Mouse (Mus musculus) lung, embryonic 15.5 days (tissue): Measurements from ENCODE around the gene Scn1b. TPM values are rescaled to one million over a fixed set of nuclear protein-coding genes. Genes with fewer than 3 reads are reported as not detected.

Experiments
- ATAC-seq: fragments of 200-750 bp; cut with Nextera tagmentation; 2 replicates; pipeline ENCODE4 v1.8.0; 2017; ENCODE audit warnings: moderate number of reproducible peaks, borderline replicate concordance; ENCODE audit not compliant: low FRiP score, low TSS enrichment; ENCODE audit errors: extremely low read depth
- H3K27ac ChIP-seq: fragments of 300-500 bp; sonication (generic); 2 replicates; pipeline ENCODE4 v1.5.1; 2015; ENCODE audit warnings: moderate library complexity, mild to moderate bottlenecking, inconsistent platforms
- H3K27me3 ChIP-seq: fragments of 300-500 bp; sonication (generic); 2 replicates; pipeline ENCODE4 v1.6.1; 2015; ENCODE audit warnings: inconsistent platforms
- H3K36me3 ChIP-seq: fragments of 300-500 bp; sonication (generic); 2 replicates; pipeline ENCODE4 v1.6.1; 2015; ENCODE audit warnings: inconsistent platforms
- H3K4me1 ChIP-seq: fragments of 300-500 bp; sonication (generic); 2 replicates; pipeline ENCODE4 v1.6.1; 2015; ENCODE audit warnings: inconsistent platforms
- H3K4me2 ChIP-seq: fragments of 300-500 bp; sonication (generic); 2 replicates; pipeline ENCODE4 v1.6.1; 2015; ENCODE audit warnings: inconsistent platforms, mild to moderate bottlenecking, moderate library complexity
- H3K4me3 ChIP-seq: fragments of 300-500 bp; sonication (generic); 2 replicates; pipeline ENCODE4 v1.5.1; 2015; ENCODE audit warnings: mild to moderate bottlenecking, inconsistent platforms
- H3K9ac ChIP-seq: fragments of 300-500 bp; sonication (generic); 2 replicates; pipeline ENCODE4 v1.6.1; 2015; ENCODE audit warnings: inconsistent platforms
- H3K9me3 ChIP-seq: fragments of 300-500 bp; sonication (generic); 2 replicates; pipeline ENCODE4 v1.6.1; 2016; ENCODE audit warnings: inconsistent platforms
- WGBS: fragments of 180-500 bp; shearing (Covaris S2); methylation state at CpG from one replicate; pipeline ENCODE4 v1.1.7; 2015; 5-methylcytosine and 5-hydroxymethylcytosine counted together
- polyA plus RNA-seq: library from polyadenylated mRNA; unstranded; fragments of >200 nt; fragmentation: Nextera tagmentation; extraction: Ambion mirVana; gene quantifications from 2 replicates; pipeline ENCODE4 v1.2.1, GENCODE M21; 2015

Scn1b gene
- polyA plus RNA-seq, 1 experiment from 2014 or later: 1.8 TPM

DNA sequence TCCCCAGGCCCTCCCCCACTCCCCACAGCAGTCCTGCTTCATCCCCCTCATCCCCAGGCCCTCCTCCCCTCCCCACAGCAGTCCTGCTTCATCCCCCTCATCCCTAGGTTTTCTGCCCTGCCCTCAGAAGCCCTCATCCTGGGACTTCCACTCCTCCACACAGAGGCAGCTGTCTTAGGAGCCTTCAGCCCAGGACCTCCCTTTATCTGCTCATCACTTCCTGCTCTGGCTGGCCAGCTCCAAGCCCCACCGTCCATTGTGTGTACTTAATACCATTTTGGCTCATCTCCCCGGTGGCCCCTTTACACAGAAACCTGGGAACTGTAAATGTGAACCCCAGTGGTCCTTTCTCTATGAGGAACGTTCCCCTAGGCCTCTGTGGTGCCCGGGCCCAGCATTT, 14.8 kb downstream of the Scn1b start:
- no peak overlapping the region for H3K4me3 ChIP-seq
- H3K27ac ChIP-seq: no peak overlapping the region
- no peak overlapping the region for H3K9ac ChIP-seq
- H3K4me1 ChIP-seq: peaks cover 35% of the 10 kb centered on the region
- 41% methylated on average over 4 of the region's 4 CpGs for WGBS
- no peaks in the 10 kb centered on the region for H3K9me3 ChIP-seq
- no peak overlapping the region for H3K4me2 ChIP-seq
- no peaks in the 10 kb centered on the region for H3K27me3 ChIP-seq
- no peaks in the 10 kb centered on the region for H3K36me3 ChIP-seq
- ATAC-seq: no peak

DNA sequence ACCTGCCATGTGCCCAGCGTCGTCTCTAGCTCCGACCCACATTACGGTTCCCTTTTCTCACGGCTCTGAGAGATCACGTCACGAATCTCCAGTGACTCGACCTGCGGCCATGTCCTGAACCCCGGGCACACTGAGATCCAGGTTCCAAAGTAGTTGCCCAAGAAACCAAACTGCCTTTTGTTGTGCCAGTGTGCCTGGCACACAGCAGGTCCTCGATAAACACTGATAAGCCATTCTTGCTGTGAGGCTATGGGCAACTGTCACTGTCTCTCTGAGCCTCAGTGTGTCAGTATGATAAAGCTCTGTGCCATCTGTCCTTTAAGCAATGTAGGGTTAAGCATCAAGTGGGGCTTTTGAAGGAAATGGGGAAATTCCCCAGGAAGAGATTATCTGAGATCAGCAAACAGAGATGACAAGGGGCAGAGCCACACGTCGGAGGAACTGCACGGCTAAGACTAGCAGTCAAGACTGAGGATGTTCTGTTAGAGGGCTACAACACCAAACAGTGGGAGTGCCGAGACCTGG, 15.9 kb downstream of the Scn1b start:
- Histone ChIP-seq H3K27ac (no peak overlapping the region), H3K27me3 (no peaks in the 10 kb centered on the region), H3K4me2 (no peak overlapping the region), H3K9me3 (no peaks in the 10 kb centered on the region), H3K4me3 (no peak overlapping the region), H3K36me3 (no peaks in the 10 kb centered on the region), H3K4me1 (peaks cover 31% of the 10 kb centered on the region), H3K9ac (no peak overlapping the region)
- 71% methylated on average over 15 of the region's 15 CpGs for WGBS
- ATAC-seq: no peak

- 84% methylated on average over 5 of the region's 5 CpGs for WGBS
- ATAC-seq: no peak
These were observed 17.0 kb downstream of the Scn1b start for GRCm38 (mm10) chr7:31109796-31110195.

GRCm38 (mm10) chr7:31109091-31109490, 17.7 kb downstream of the Scn1b start:
- 27% methylated on average over 7 of the region's 7 CpGs for WGBS
- H3K4me2 ChIP-seq: no peak overlapping the region
- ATAC-seq: peak; percentile 39; the same call in 1 of the 2 replicates
- H3K4me1 ChIP-seq: peaks cover 13% of the 10 kb centered on the region
- no peak overlapping the region for H3K27ac ChIP-seq
- H3K36me3 ChIP-seq: no peaks in the 10 kb centered on the region
- H3K9ac ChIP-seq: no peak overlapping the region
- no peaks in the 10 kb centered on the region for H3K27me3 ChIP-seq
- no peak overlapping the region for H3K4me3 ChIP-seq
- H3K9me3 ChIP-seq: no peaks in the 10 kb centered on the region

More at GRCm38 (mm10) chr7:31109796-31110195, 17.0 kb downstream of the Scn1b start:
- H3K27ac ChIP-seq: no peak overlapping the region
- no peaks in the 10 kb centered on the region for H3K9me3 ChIP-seq
- H3K4me3 ChIP-seq: no peak overlapping the region
- H3K9ac ChIP-seq: no peak overlapping the region
- no peaks in the 10 kb centered on the region for H3K36me3 ChIP-seq
- H3K4me2 ChIP-seq: no peak overlapping the region
- H3K4me1 ChIP-seq: peaks cover 20% of the 10 kb centered on the region
- no peaks in the 10 kb centered on the region for H3K27me3 ChIP-seq

- ATAC-seq: no peak
- Histone ChIP-seq H3K27ac (no peak overlapping the region), H3K4me1 (peaks cover 13% of the 10 kb centered on the region), H3K9ac (no peak overlapping the region), H3K27me3 (no peaks in the 10 kb centered on the region; the same call in 1 of the 2 replicates), H3K4me2 (no peak overlapping the region), H3K36me3 (no peaks in the 10 kb centered on the region), H3K4me3 (no peak overlapping the region), H3K9me3 (no peaks in the 10 kb centered on the region)
- 82% methylated on average over 11 of the region's 11 CpGs for WGBS
These were observed 19.0 kb downstream of the Scn1b start for GRCm38 (mm10) chr7:31107781-31108180.

GRCm38 (mm10) chr7:31106166-31106565, 20.6 kb downstream of the Scn1b start:
- H3K9me3 ChIP-seq: no peaks in the 10 kb centered on the region
- H3K27ac ChIP-seq: no peak overlapping the region
- ATAC-seq: no peak
- H3K4me3 ChIP-seq: no peak overlapping the region
- no peaks in the 10 kb centered on the region for H3K36me3 ChIP-seq
- WGBS: 45% methylated on average over 3 of the region's 3 CpGs
- H3K27me3 ChIP-seq: no peaks in the 10 kb centered on the region; the same call in 1 of the 2 replicates
- no peak overlapping the region for H3K9ac ChIP-seq
- H3K4me1 ChIP-seq: peaks cover 8% of the 10 kb centered on the region
- no peak overlapping the region for H3K4me2 ChIP-seq

GRCm38 (mm10) chr7:31105061-31105768, 21.6 kb downstream of the Scn1b start:
- Histone ChIP-seq H3K4me3 (no peak overlapping the region), H3K27me3 (no peaks in the 10 kb centered on the region; the same call in 1 of the 2 replicates)

GRCm38 (mm10) chr7:31100786-31101185, 26.0 kb downstream of the Scn1b start:
- no peak overlapping the region for H3K4me3 ChIP-seq
- no peak overlapping the region for H3K27ac ChIP-seq
- peaks cover 5% of the 10 kb centered on the region; the same call in 1 of the 2 replicates for H3K4me1 ChIP-seq
- no peak overlapping the region for H3K4me2 ChIP-seq
- H3K9me3 ChIP-seq: no peaks in the 10 kb centered on the region
- 68% methylated on average over 14 of the region's 14 CpGs for WGBS
- no peak for ATAC-seq
- H3K9ac ChIP-seq: no peak overlapping the region
- H3K36me3 ChIP-seq: no peaks in the 10 kb centered on the region
- H3K27me3 ChIP-seq: no peaks in the 10 kb centered on the region; the same call in 1 of the 2 replicates

More at GRCm38 (mm10) chr7:31105061-31105768, 21.6 kb downstream of the Scn1b start:
- Histone ChIP-seq H3K36me3 (no peaks in the 10 kb centered on the region), H3K9ac (no peak overlapping the region), H3K27ac (no peak overlapping the region), H3K4me2 (no peak overlapping the region), H3K9me3 (no peaks in the 10 kb centered on the region), H3K4me1 (peaks cover 8% of the 10 kb centered on the region)
- WGBS: 37% methylated on average over 15 of the region's 15 CpGs
- no peak for ATAC-seq

GRCm38 (mm10) chr7:31099612-31099982, 27.2 kb downstream of the Scn1b start:
- Histone ChIP-seq H3K27ac (no peak overlapping the region), H3K9me3 (no peaks in the 10 kb centered on the region), H3K27me3 (no peaks in the 10 kb centered on the region; the same call in 1 of the 2 replicates), H3K4me2 (no peak overlapping the region), H3K36me3 (no peaks in the 10 kb centered on the region), H3K4me1 (peaks cover 5% of the 10 kb centered on the region; the same call in 1 of the 2 replicates), H3K4me3 (no peak overlapping the region), H3K9ac (no peak overlapping the region)
- 79% methylated on average over 6 of the region's 6 CpGs for WGBS
- ATAC-seq: no peak

DNA sequence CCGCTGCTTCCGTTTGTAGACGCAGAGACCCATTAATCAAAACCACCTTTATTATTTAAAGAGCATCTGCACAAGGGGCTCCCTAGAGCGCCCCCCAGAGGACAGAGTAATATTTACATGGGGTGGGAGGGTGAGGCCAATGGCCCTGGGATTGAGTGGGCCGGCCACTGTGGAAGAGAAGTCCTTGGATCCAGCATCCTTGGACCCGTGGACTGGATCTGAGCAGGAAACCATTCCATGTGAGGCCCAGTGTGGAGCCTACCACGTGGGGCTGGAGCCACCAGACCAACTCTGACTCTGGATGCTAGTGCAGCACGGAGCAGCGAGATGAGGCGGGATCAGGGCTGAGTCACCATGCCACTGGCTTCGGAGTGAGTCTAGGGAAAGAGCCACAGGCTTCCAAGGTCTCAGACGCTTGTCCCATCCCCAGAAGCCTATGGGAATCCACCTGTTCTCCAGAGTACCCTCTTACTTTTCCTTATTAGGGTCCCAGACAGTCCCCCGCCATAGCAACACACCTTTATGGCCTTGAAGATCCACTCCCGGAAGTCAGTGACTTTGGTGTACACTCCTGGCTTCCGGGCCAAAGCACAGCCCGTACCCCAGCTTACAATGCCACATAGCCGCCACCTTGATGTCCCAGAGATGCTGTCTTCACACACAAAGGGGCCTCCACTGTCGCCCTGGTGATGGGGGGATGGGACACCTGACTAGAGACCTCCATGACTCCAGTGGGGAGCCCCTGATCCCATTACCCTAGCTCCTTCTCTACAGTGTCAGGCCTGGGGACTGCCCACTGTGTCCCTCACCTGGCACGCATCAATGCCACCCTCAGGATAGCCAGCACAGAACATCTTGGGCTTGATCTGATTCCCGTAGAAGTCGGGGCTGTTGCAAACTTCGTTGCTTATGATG, 27.8 kb downstream of the Scn1b start:
- ATAC-seq: no peak
- Histone ChIP-seq H3K36me3 (no peaks in the 10 kb centered on the region), H3K27me3 (no peaks in the 10 kb centered on the region; the same call in 1 of the 2 replicates), H3K4me1 (peaks cover 5% of the 10 kb centered on the region; the same call in 1 of the 2 replicates), H3K9me3 (no peaks in the 10 kb centered on the region), H3K9ac (no peak overlapping the region), H3K4me3 (no peak overlapping the region), H3K4me2 (no peak overlapping the region), H3K27ac (no peak overlapping the region)
- 76% methylated on average over 22 of the region's 22 CpGs for WGBS

- Histone ChIP-seq H3K9me3 (no peaks in the 10 kb centered on the region), H3K27ac (peak overlapping the region; percentile 3; the same call in 1 of the 2 replicates), H3K4me2 (peak overlapping the region; percentile 51), H3K4me1 (peaks cover 5% of the 10 kb centered on the region; the same call in 1 of the 2 replicates), H3K4me3 (peak overlapping the region; percentile 19), H3K36me3 (no peaks in the 10 kb centered on the region), H3K27me3 (no peaks in the 10 kb centered on the region), H3K9ac (no peak overlapping the region; the same call in 1 of the 2 replicates)
- 35% methylated on average over 20 of the region's 20 CpGs for WGBS
- ATAC-seq: peak; percentile 94
These were observed 29.1 kb downstream of the Scn1b start for GRCm38 (mm10) chr7:31097583-31098248.
